Mouse (Mus musculus): ENCODE data around the gene Kcnt2.

Kcnt2 gene

GRCm38 (mm10) chr1:140245876-140246597, at the start of gene Kcnt2:
TSS of gene Kcnt2 (plus strand) at chr1:140246158.
- DNase-seq (ENCODE audit: low spot score) = no peak

GRCm38 (mm10) chr1:140205329-140205728, 40.6 kb upstream of the Kcnt2 start:
- no peak for DNase-seq (ENCODE audit: low spot score)

DNA sequence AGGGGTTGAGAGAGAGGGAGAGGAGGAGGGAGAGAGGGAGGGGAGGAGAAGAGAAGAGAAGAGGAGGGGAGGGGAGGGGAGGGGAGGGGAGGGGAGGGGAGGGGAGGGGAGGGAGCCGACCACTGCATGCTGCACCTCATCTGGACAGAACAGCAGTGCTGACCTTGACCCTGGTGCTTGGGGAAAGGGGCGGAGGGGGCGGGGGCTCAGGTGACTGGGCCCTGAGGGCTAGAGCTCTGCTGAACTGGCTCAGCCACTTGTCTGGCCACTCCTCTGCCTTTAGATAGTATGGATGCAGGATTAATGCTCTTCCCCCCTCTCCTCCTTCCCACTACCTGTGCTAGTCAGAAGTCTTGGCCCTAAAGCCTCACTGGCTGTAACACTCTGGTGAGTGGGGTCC, 20.7 kb upstream of the Kcnt2 start:
- no peak for DNase-seq (ENCODE audit: low spot score)

GRCm38 (mm10) chr1:140226673-140227072, 19.3 kb upstream of the Kcnt2 start:
- DNase-seq (ENCODE audit: low spot score) = no peak

- no peak for DNase-seq (ENCODE audit: low spot score)
Observed at GRCm38 (mm10) chr1:140245465-140245864, 493 bp upstream of the Kcnt2 start.

GRCm38 (mm10) chr1:140264696-140265095, 18.7 kb downstream of the Kcnt2 start:
- DNase-seq (ENCODE audit: low spot score) = no peak

DNA sequence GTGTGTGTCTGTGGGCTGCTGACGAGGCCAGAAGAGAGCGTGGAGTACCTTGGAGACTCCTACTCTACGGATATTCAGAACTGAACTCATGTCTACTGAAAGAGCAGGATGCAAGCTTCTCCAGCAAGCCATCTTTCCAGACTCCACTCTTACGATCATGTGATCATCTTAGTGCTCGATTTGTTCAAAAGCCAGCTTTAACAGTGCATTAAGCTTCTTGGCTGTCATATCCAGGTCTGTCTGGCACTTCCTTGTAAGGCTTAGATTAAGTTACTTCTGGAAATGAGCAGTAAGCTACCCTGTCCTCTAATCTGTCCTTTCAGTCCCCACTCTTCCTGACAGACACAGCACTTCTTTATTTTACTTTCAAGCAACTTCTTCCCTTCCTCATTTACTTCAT, 20.1 kb downstream of the Kcnt2 start:
- DNase-seq (ENCODE audit: low spot score) = no peak

DNA sequence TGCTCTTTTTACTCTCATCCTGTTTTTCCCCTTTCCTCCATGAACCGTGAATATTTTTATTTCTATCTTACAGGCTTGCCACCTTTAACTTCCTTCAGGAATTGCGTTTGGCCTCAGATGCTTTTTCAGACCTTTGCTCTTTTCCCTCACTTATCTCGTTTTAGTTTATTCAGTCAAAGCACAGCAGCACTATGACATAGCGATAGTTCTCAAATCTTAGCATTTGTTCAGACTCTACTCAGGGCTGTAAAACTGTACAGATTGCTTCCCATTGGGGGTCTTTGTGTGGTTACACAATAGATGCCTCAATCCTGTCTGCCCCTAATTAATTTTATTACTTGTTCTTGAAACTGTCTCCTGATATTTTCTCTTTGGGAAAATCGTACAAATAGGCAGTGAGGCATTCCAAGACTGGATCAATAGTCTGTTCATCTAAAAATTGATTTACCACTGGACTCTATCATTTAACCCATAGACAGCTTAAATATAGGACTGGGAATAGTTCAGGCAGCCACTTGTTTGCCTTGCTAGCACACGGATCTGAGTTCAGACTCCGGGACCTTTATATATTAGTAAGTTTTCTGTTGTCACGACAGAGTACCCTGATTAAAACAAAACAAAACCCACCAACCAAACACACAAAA, 20.8 kb downstream of the Kcnt2 start:
- DNase-seq (ENCODE audit: low spot score) = no peak

GRCm38 (mm10) chr1:140267288-140267687, 21.3 kb downstream of the Kcnt2 start:
- no peak for DNase-seq (ENCODE audit: low spot score)

DNA sequence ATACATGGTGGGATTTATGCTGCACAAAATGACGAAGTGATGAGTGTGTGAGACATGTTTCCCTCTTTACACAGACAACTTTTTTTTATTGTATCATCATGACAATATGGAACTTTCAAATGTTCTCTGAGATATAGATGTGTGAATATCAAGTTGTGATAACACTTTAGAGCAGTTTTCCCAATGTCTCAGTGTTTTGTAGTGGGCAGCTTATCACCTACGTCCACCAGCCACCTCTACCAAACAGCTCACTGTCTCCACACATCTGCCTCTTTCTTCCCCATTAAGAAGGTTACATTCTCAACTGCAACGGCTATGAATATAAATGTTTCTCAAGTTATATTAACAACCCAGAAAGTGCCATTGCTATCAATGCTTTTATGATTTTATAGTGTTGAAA, 27.7 kb downstream of the Kcnt2 start:
- no peak for DNase-seq (ENCODE audit: low spot score)

- no peak for DNase-seq (ENCODE audit: low spot score)
Observed at GRCm38 (mm10) chr1:140275813-140276212, 29.9 kb downstream of the Kcnt2 start.

GRCm38 (mm10) chr1:140293140-140293539, 47.2 kb downstream of the Kcnt2 start:
- no peak for DNase-seq (ENCODE audit: low spot score)

- DNase-seq (ENCODE audit: low spot score) = no peak
Observed at GRCm38 (mm10) chr1:140295482-140295881, 49.5 kb downstream of the Kcnt2 start.

DNA sequence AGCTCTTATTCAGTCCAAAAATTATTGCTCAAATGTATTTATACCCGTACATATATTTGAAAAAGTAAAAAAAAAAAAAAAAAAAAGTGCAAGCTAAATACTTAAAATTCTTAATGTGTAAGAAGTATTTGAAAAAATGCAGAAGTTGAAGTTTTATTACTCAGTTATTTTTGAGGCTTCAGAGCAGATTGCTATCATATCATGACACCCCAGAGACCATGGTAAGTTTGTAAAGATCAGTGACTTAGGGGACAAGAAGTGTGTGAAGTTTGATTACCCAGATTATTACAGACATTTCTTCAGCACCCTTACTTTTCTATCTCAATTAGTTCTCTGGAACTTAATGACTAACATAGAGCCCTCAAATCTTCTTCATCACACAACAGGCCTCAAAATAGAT, 58.3 kb downstream of the Kcnt2 start:
- DNase-seq (ENCODE audit: low spot score) = no peak

DNA sequence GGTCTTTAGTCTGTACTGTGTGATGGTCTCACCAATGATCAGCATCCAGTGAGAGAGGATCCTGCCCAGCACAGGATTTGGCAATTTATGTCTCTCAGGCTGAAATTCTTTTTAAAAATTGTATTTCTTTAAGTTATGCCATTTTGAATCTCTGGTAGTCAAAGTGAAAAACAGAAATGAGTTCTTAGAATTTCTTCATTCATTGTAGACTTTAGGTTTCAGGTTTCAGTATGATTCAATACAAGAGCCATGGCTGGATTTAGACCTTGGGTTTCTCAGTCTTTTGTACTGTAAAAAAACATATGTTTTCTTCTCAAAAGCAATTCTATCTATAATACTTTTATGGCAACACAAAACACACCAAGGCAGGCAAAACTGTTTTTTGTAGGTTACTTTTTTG, 59.4 kb downstream of the Kcnt2 start:
- no peak for DNase-seq (ENCODE audit: low spot score)

GRCm38 (mm10) chr1:140306339-140306738, 60.4 kb downstream of the Kcnt2 start:
- no peak for DNase-seq (ENCODE audit: low spot score)

- no peak for DNase-seq (ENCODE audit: low spot score)
Observed at GRCm38 (mm10) chr1:140310739-140311138, 64.8 kb downstream of the Kcnt2 start.

- no peak for DNase-seq (ENCODE audit: low spot score)
Observed at GRCm38 (mm10) chr1:140325088-140325487, 79.1 kb downstream of the Kcnt2 start.

DNA sequence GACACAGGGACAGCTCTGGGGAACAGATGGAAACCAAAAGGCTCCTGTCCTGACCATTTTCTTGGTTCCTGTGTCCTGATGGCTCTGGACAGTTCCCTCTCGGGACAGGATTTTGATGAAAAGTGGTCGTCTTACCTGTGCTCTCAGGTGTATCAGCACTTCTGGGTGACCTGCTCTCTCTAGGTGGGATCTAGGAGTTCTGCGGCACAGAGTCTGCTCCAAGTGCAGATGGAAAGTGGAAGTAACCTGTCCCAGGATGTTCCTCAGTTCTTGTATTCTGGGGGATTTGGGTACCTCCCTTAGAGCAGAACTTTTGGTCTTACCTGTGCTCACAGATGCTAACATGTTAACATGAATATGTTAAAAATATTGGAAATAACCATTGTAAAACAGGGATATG, 80.8 kb downstream of the Kcnt2 start:
- no peak for DNase-seq (ENCODE audit: low spot score)

DNA sequence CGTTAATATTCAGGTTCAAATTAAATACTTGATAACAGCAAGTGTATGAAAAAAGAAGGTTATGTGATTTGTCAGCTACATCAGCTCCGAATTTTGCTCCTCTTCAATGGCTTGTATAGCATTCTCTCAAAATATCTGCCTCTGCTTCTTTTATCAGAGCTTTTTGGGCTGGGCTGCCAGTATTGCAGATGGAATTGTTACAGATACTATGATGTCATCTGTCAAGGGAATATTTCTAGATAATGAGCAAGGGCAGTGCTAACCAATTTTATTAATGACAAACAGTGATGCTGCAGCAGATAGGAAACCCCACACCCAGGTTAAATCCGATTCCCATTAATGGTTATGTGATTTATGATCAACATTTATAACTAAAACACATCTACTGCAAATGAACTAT, 87.7 kb downstream of the Kcnt2 start:
- no peak for DNase-seq (ENCODE audit: low spot score)

DNA sequence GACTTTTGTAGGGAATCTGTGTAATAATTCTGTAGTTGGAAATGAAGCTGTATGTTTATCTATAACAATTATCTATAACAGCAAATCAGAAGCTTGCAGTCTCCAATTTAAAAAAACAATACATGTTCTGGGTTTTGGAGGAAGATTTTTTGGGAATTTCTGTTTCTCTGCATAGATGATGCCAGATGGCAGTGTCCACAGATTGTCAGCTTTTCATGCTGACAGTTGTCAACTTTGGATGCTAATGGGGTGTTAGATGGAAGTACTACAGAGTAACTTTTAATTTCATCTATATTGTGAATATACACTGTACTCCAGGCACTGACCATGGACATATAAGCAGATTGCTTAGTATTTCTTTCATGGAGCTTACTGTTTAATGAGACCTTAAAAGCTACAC, 92.5 kb downstream of the Kcnt2 start:
- DNase-seq (ENCODE audit: low spot score) = no peak

DNA sequence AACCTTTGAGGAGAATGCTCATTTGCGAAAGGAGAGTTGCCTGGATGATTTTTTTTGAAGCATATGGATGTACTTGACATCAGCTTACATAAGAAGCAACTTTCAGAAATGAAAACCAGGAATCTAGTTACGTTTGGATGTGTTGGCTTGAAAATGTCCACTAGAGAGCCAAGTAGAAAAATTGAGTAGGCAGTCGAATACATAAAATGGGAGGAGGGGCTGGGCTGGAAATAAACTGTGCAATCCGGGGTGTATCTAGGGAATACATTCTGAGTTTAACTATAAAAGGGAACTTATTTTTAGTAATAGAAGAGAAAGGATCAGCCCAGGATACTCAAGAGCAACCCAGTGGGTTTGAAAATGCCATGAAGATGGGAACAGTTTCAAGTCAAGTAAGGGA, 93.4 kb downstream of the Kcnt2 start:
- no peak for DNase-seq (ENCODE audit: low spot score)

DNA sequence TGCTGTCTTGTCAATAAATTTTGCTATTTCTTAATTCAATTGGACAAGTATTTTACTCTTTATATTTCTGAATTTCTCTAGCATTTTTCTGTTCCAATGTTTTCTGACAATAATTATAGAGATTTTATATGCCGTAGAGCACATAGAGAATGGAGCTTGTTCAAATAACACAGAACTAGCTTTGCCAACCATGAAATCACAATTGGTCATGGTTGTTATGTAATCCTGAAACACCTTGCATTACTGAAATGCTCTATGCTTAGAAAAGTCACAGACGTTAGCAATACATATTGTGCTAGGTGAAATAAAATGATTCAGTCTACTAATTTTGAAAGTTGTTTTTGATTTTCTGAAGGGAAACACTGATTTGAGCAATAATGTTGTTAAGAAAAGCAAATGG, 118.8 kb downstream of the Kcnt2 start:
- DNase-seq (ENCODE audit: low spot score) = no peak

GRCm38 (mm10) chr1:140373532-140373931, 127.6 kb downstream of the Kcnt2 start:
- no peak for DNase-seq (ENCODE audit: low spot score)

Measured in layer of hippocampus, adult 9-10 months (tissue).